Mouse (Mus musculus): ENCODE data around the gene Gm20388. TPM values are rescaled to one million over a fixed set of nuclear protein-coding genes. Genes with fewer than 3 reads are reported as not detected.
A peak's percentile ranks its signal among the peaks of the same experiment; 100 is the strongest.

Gene Gm20388
- total RNA-seq, 1 experiment from 2014 or later = 35.7 TPM

GRCm38 (mm10) chr8:123112892-123113291, 3202.3 kb downstream of the Gm20388 start:
- ATAC-seq (replicated peaks; ENCODE audit: low read depth, poor library complexity, severe bottlenecking) = no peak

- ATAC-seq (replicated peaks; ENCODE audit: low read depth, poor library complexity, severe bottlenecking) = 0 out of 2 replicates have a peak, but pooled peaks have one; percentile 7
These were observed 3203.3 kb downstream of the Gm20388 start for GRCm38 (mm10) chr8:123113908-123114469.

- no peak for ATAC-seq (replicated peaks; ENCODE audit: low read depth, poor library complexity, severe bottlenecking)
These were observed 3204.0 kb downstream of the Gm20388 start for GRCm38 (mm10) chr8:123114644-123115043.

- ATAC-seq (replicated peaks; ENCODE audit: low read depth, poor library complexity, severe bottlenecking) = peak; percentile 15; the same call in 1 of the 2 replicates
These were observed 3206.6 kb downstream of the Gm20388 start, which contains the start of gene Cpne7 for GRCm38 (mm10) chr8:123117127-123117731. Gene Cpne7 (plus strand): TSS chr8:123117374.

- no peak for ATAC-seq (replicated peaks; ENCODE audit: low read depth, poor library complexity, severe bottlenecking)
These were observed 3207.1 kb downstream of the Gm20388 start for GRCm38 (mm10) chr8:123117744-123118143.

- no peak for ATAC-seq (replicated peaks; ENCODE audit: low read depth, poor library complexity, severe bottlenecking)
These were observed 3211.4 kb downstream of the Gm20388 start for GRCm38 (mm10) chr8:123122059-123122458.

GRCm38 (mm10) chr8:123122670-123123069, 3212.0 kb downstream of the Gm20388 start:
- ATAC-seq (replicated peaks; ENCODE audit: low read depth, poor library complexity, severe bottlenecking) = no peak

- ATAC-seq (replicated peaks; ENCODE audit: low read depth, poor library complexity, severe bottlenecking) = peak; percentile 63
These were observed 3215.7 kb downstream of the Gm20388 start for GRCm38 (mm10) chr8:123126193-123126816.

- ATAC-seq (replicated peaks; ENCODE audit: low read depth, poor library complexity, severe bottlenecking) = no peak
These were observed 3220.4 kb downstream of the Gm20388 start for GRCm38 (mm10) chr8:123131041-123131440.

- ATAC-seq (replicated peaks; ENCODE audit: low read depth, poor library complexity, severe bottlenecking) = no peak
These were observed 3222.3 kb downstream of the Gm20388 start for GRCm38 (mm10) chr8:123132953-123133352.

GRCm38 (mm10) chr8:123134149-123134713, 3223.6 kb downstream of the Gm20388 start:
- no peak for ATAC-seq (replicated peaks; ENCODE audit: low read depth, poor library complexity, severe bottlenecking)

- no peak for ATAC-seq (replicated peaks; ENCODE audit: low read depth, poor library complexity, severe bottlenecking)
These were observed 3224.8 kb downstream of the Gm20388 start for GRCm38 (mm10) chr8:123135406-123135805.

- ATAC-seq (replicated peaks; ENCODE audit: low read depth, poor library complexity, severe bottlenecking) = no peak
These were observed 3225.2 kb downstream of the Gm20388 start for GRCm38 (mm10) chr8:123135806-123136205.

- no peak for ATAC-seq (replicated peaks; ENCODE audit: low read depth, poor library complexity, severe bottlenecking)
These were observed 3225.6 kb downstream of the Gm20388 start for GRCm38 (mm10) chr8:123136287-123136686.

- no peak for ATAC-seq (replicated peaks; ENCODE audit: low read depth, poor library complexity, severe bottlenecking)
These were observed 3227.0 kb downstream of the Gm20388 start for GRCm38 (mm10) chr8:123137645-123138077.

GRCm38 (mm10) chr8:123138741-123139140, 3228.1 kb downstream of the Gm20388 start:
- no peak for ATAC-seq (replicated peaks; ENCODE audit: low read depth, poor library complexity, severe bottlenecking)

- no peak for ATAC-seq (replicated peaks; ENCODE audit: low read depth, poor library complexity, severe bottlenecking)
These were observed 3231.3 kb downstream of the Gm20388 start for GRCm38 (mm10) chr8:123141741-123142462.

- ATAC-seq (replicated peaks; ENCODE audit: low read depth, poor library complexity, severe bottlenecking) = 0 out of 2 replicates have a peak, but pooled peaks have one; percentile 39
These were observed 3234.6 kb downstream of the Gm20388 start for GRCm38 (mm10) chr8:123145279-123145678.

GRCm38 (mm10) chr8:123146390-123146789, 3235.7 kb downstream of the Gm20388 start:
- no peak for ATAC-seq (replicated peaks; ENCODE audit: low read depth, poor library complexity, severe bottlenecking)

GRCm38 (mm10) chr8:123150737-123151171, 3240.1 kb downstream of the Gm20388 start:
- ATAC-seq (replicated peaks; ENCODE audit: low read depth, poor library complexity, severe bottlenecking) = no peak

Measured in common myeloid progenitor, adult 5-6 weeks (primary cell).